8 mouse cellular contexts compared by ENCODE assay signal in the genomic region with DNA sequence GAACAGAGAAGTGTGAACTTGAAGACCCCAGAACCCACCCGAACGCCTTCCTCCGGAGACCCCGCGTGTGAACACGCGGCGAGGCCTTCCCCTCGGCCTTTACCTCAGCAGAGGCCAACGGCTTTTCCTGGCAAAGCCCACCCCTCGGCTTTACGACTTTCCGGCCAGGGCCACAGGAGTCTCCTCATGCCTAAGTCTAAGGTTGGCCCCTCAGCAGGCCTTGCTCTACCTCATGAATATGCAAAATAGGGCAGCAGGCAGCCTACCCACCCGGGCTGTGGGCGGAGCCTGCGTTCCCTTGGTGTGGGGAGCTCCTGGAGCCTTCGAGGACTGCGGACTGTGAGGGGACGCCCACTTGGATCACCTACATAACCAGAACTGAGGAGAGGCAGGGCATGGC. TPM values are rescaled to one million over a fixed set of nuclear protein-coding genes. Genes with fewer than 3 reads are reported as not detected.
A peak's percentile ranks its signal among the peaks of the same experiment; 100 is the strongest.
DNase-seq lines count a peak whose midpoint lies in the region; ATAC-seq lines count a peak whose summit lies in the region.

A gene (minus strand): TSS at position 128 of the 400 bp plus-strand sequence.

- no peaks in the 10 kb centered on the region for H3K27me3 ChIP-seq in hindbrain, embryonic 12.5 days
- no peaks in the 10 kb centered on the region for H3K27me3 ChIP-seq in hindbrain, embryonic 14.5 days (ENCODE audit: control insufficient read depth, insufficient read depth, low read length)
- H3K27me3 ChIP-seq in limb, embryonic 11.5 days (ENCODE audit: control insufficient read depth, insufficient read depth, low read length) = no peaks in the 10 kb centered on the region

- no peak within 1 kb of the TSS for H3K9ac ChIP-seq in hindbrain, embryonic 12.5 days
- no peak within 1 kb of the TSS for H3K9ac ChIP-seq in hindbrain, embryonic 14.5 days
- no peak within 1 kb of the TSS for H3K9ac ChIP-seq in limb, embryonic 11.5 days (ENCODE audit: low read length)

- 46% methylated on average over 19 of the region's 19 CpGs for WGBS in hindbrain, embryonic 12.5 days
- 50% methylated on average over 19 of the region's 19 CpGs for WGBS in hindbrain, embryonic 14.5 days
- WGBS in limb, embryonic 11.5 days = 39% methylated on average over 19 of the region's 19 CpGs

- no peak for ATAC-seq in hindbrain, embryonic 12.5 days (ENCODE audit: low FRiP score)
- ATAC-seq in hindbrain, embryonic 14.5 days (ENCODE audit: low FRiP score) = no peak
- no peak for ATAC-seq in limb, embryonic 11.5 days (ENCODE audit: insufficient number of reproducible peaks, low FRiP score, low TSS enrichment, low read depth)

- no peak for DNase-seq in hindbrain, embryonic 14.5 days (ENCODE audit: low spot score)
- peak; percentile 39 for DNase-seq in c-Kit-positive CD71-positive TER-119-negative erythroid progenitor cells, embryonic 14.5 days (ENCODE audit: low read depth)
- DNase-seq in limb, embryonic 11.5 days (ENCODE audit: low spot score) = peak; percentile 25
- DNase-seq in testis, postnatal 14 days (ENCODE audit: low spot score) = peak; percentile 91
- no peak for DNase-seq in right cerebral cortex, postnatal 10 days (ENCODE audit: low spot score in 2 of 2)
- no peak for DNase-seq in left cerebral cortex, adult 11 months (ENCODE audit: low spot score)
- no peak for DNase-seq in urinary bladder, postnatal 10 days (ENCODE audit: low spot score)

- no peaks in the 10 kb centered on the region for H3K9me3 ChIP-seq in hindbrain, embryonic 12.5 days (replicated peaks)
- H3K9me3 ChIP-seq in hindbrain, embryonic 14.5 days (ENCODE audit: control insufficient read depth, low read length) = no peaks in the 10 kb centered on the region
- no peaks in the 10 kb centered on the region for H3K9me3 ChIP-seq in limb, embryonic 11.5 days (ENCODE audit: control insufficient read depth, low read length)

- H3K27ac ChIP-seq in hindbrain, embryonic 12.5 days = no peak within 1 kb of the TSS
- H3K27ac ChIP-seq in hindbrain, embryonic 14.5 days = no peak within 1 kb of the TSS
- no peak within 1 kb of the TSS for H3K27ac ChIP-seq in limb, embryonic 11.5 days (replicated peaks; ENCODE audit: low read depth, low read length)

- H3K36me3 ChIP-seq in hindbrain, embryonic 12.5 days = no peaks in the 10 kb centered on the region
- no peaks in the 10 kb centered on the region for H3K36me3 ChIP-seq in hindbrain, embryonic 14.5 days (replicated peaks; ENCODE audit: control insufficient read depth, insufficient read depth)
- H3K36me3 ChIP-seq in limb, embryonic 11.5 days (ENCODE audit: control insufficient read depth, insufficient read depth, low read length) = no peaks in the 10 kb centered on the region

- 0 out of 2 replicates have a peak within 1 kb of the TSS, but pooled peaks have one; percentile 1 for H3K4me2 ChIP-seq in hindbrain, embryonic 12.5 days (replicated peaks)
- no peak within 1 kb of the TSS for H3K4me2 ChIP-seq in hindbrain, embryonic 14.5 days (replicated peaks)
- no peak within 1 kb of the TSS for H3K4me2 ChIP-seq in limb, embryonic 11.5 days (ENCODE audit: low read depth, severe bottlenecking)

- no peaks in the 10 kb centered on the region for H3K4me1 ChIP-seq in hindbrain, embryonic 12.5 days
- no peaks in the 10 kb centered on the region for H3K4me1 ChIP-seq in hindbrain, embryonic 14.5 days (replicated peaks; ENCODE audit: control insufficient read depth, insufficient read depth, low read length)
- H3K4me1 ChIP-seq in limb, embryonic 11.5 days (ENCODE audit: control insufficient read depth, insufficient read depth, low read length) = 0 out of 2 replicates have a peak, but pooled peaks cover 2% of the 10 kb centered on the region

- no peak within 1 kb of the TSS for H3K4me3 ChIP-seq in hindbrain, embryonic 12.5 days
- H3K4me3 ChIP-seq in hindbrain, embryonic 14.5 days (replicated peaks; ENCODE audit: low read length) = no peak within 1 kb of the TSS
- no peak within 1 kb of the TSS for H3K4me3 ChIP-seq in limb, embryonic 11.5 days (ENCODE audit: low read depth, low read length)

RNA-seq across cellular contexts. Expression of the gene that starts here (rescaled TPM):
- polyA plus RNA-seq in hindbrain, embryonic 12.5 days (2016; fragmentation: Nextera tagmentation; extraction: Ambion mirVana) = 0.10 and 0.61 TPM in 2 replicates
- 0.24 TPM in 1 of 2 replicates, not detected in the other for polyA plus RNA-seq in hindbrain, embryonic 14.5 days (2014; fragmentation: Nextera tagmentation; extraction: Ambion mirVana)
- polyA plus RNA-seq in limb, embryonic 11.5 days (2014; fragmentation: Nextera tagmentation; extraction: Ambion mirVana) = 0.35 and 0.79 TPM in 2 replicates

Comparison
In these comparisons a context has a peak if more than half of its experiments do, and no peak if none do; other contexts are left out.
1. Peak in DNase-seq in limb, embryonic 11.5 days; RNA of the gene not detected or under 1 TPM.
2. DNase-seq: peak in c-Kit-positive CD71-positive TER-119-negative erythroid progenitor cells, embryonic 14.5 days (single experiment) and testis, postnatal 14 days (single experiment); none in hindbrain, embryonic 14.5 days (single experiment), right cerebral cortex, postnatal 10 days (0 of 2), left cerebral cortex, adult 11 months (single experiment) and urinary bladder, postnatal 10 days (single experiment).